Comparison of ENCODE assay signal across 18 mouse cellular contexts in the genomic region with DNA sequence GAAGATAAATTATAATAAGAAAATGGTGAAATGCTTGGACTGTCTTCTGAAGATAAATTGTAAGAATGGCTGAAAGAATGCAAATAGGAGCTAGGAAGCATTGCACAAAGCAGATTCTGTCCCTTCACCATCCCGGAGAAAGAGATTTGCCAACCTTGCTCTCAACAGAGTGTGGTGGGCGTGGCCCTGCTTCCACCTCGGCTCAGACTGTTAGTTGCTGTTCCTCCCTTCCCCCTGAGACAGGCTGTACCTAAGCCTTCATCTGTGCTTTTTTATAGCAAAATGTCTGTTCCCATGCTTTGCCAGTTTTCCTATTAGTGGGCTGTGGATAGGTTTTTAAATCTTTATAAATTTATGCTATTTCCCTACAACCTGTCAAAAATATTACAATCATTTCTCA. TPM values are rescaled to one million over a fixed set of nuclear protein-coding genes. Genes with fewer than 3 reads are reported as not detected.
DNase-seq lines count a peak whose midpoint lies in the region; ATAC-seq and TF ChIP-seq lines count a peak whose summit lies in the region.
"Had no signal": no experiment of that assay in that cellular context is flagged by ENCODE, and none has a peak within 500 bp of the region (broad histone marks: within the 10 kb centered on the region; RNA-seq: fewer than 3 reads in every experiment).

No protein-coding gene starts in this region.

- H3K4me2 ChIP-seq in forebrain, embryonic 15.5 days (replicated peaks), result no peak overlapping the region
- H3K4me2 ChIP-seq in forebrain, embryonic 11.5 days (ENCODE audit: low read depth, low read length, severe bottlenecking), result no peak overlapping the region
- H3K4me2 ChIP-seq in midbrain, embryonic 15.5 days, result no peak overlapping the region
- no peak overlapping the region for H3K4me2 ChIP-seq in midbrain, embryonic 13.5 days (replicated peaks)
- H3K4me2 ChIP-seq in forebrain, embryonic 16.5 days (ENCODE audit: low read length), result no peak overlapping the region
- no peak overlapping the region for H3K4me2 ChIP-seq in midbrain, postnatal 0 days (ENCODE audit: low read depth, low read length, poor library complexity, severe bottlenecking)
- H3K4me2 ChIP-seq: embryonic facial prominence, embryonic 12.5 days; liver, embryonic 12.5 days; lung, embryonic 15.5 days had no signal

- H3K27ac ChIP-seq in forebrain, embryonic 15.5 days (replicated peaks), result peak overlapping the region; percentile 24; the same call in 1 of the 2 replicates
- H3K27ac ChIP-seq in forebrain, embryonic 11.5 days (ENCODE audit: low read depth, low read length), result no peak overlapping the region
- peak overlapping the region; percentile 64 for H3K27ac ChIP-seq in midbrain, embryonic 15.5 days
- no peak overlapping the region for H3K27ac ChIP-seq in midbrain, embryonic 13.5 days
- peak overlapping the region; percentile 70 for H3K27ac ChIP-seq in forebrain, embryonic 16.5 days (ENCODE audit: low read length)
- peak overlapping the region; percentile 26; the same call in 1 of the 2 replicates for H3K27ac ChIP-seq in midbrain, postnatal 0 days (ENCODE audit: low read depth, low read length)
- H3K27ac ChIP-seq: embryonic facial prominence, embryonic 12.5 days; limb, embryonic 10.5 days; liver, embryonic 12.5 days; lung, embryonic 15.5 days had no signal

- 31% methylated on average over 3 of the region's 3 CpGs for WGBS in forebrain, embryonic 15.5 days
- 35% methylated on average over 3 of the region's 3 CpGs for WGBS in forebrain, embryonic 11.5 days
- 29% methylated on average over 3 of the region's 3 CpGs for WGBS in midbrain, embryonic 15.5 days
- WGBS in midbrain, embryonic 13.5 days, result 36% methylated on average over 3 of the region's 3 CpGs
- 45% methylated on average over 3 of the region's 3 CpGs for WGBS in forebrain, embryonic 16.5 days
- 18% methylated on average over 3 of the region's 3 CpGs for WGBS in midbrain, postnatal 0 days

- no peaks in the 10 kb centered on the region for H3K9me3 ChIP-seq in forebrain, embryonic 15.5 days
- no peaks in the 10 kb centered on the region for H3K9me3 ChIP-seq in forebrain, embryonic 11.5 days (ENCODE audit: control insufficient read depth, low read length)
- no peaks in the 10 kb centered on the region for H3K9me3 ChIP-seq in midbrain, embryonic 15.5 days
- no peaks in the 10 kb centered on the region for H3K9me3 ChIP-seq in midbrain, embryonic 13.5 days
- no peaks in the 10 kb centered on the region for H3K9me3 ChIP-seq in forebrain, embryonic 16.5 days (ENCODE audit: control insufficient read depth, low read length)
- H3K9me3 ChIP-seq in midbrain, postnatal 0 days (ENCODE audit: low read length), result no peaks in the 10 kb centered on the region
- H3K9me3 ChIP-seq: embryonic facial prominence, embryonic 12.5 days; limb, embryonic 10.5 days; liver, embryonic 12.5 days; lung, embryonic 15.5 days had no signal

- peaks cover 8% of the 10 kb centered on the region for H3K4me1 ChIP-seq in forebrain, embryonic 15.5 days
- H3K4me1 ChIP-seq in forebrain, embryonic 11.5 days (replicated peaks; ENCODE audit: control insufficient read depth, insufficient read depth, low read length), result no peaks in the 10 kb centered on the region
- H3K4me1 ChIP-seq in midbrain, embryonic 15.5 days, result peaks cover 9% of the 10 kb centered on the region
- H3K4me1 ChIP-seq in midbrain, embryonic 13.5 days (replicated peaks), result peaks cover 13% of the 10 kb centered on the region
- H3K4me1 ChIP-seq in forebrain, embryonic 16.5 days (replicated peaks; ENCODE audit: control insufficient read depth, insufficient read depth, low read length), result peaks cover 13% of the 10 kb centered on the region
- no peaks in the 10 kb centered on the region for H3K4me1 ChIP-seq in midbrain, postnatal 0 days (ENCODE audit: insufficient read depth, low read length)
- H3K4me1 ChIP-seq: limb, embryonic 10.5 days; lung, embryonic 15.5 days had no signal

- TF ChIP-seq CTCF in midbrain, postnatal 0 days (IDR thresholded peaks at IDR 0.05), result no peak

- DNase-seq in forebrain, embryonic 11.5 days (ENCODE audit: low spot score), result no peak
- DNase-seq in midbrain, postnatal 0 days (ENCODE audit: low spot score), result no peak
- no peak for DNase-seq in adrenal gland, adult 2 months
- DNase-seq: cerebellum, adult 11 months; gastrocnemius, postnatal 10 days; heart, postnatal 14 days; kidney, adult 9 months; kidney, postnatal 4 days had no signal

- no peak overlapping the region for H3K4me3 ChIP-seq in forebrain, embryonic 15.5 days
- H3K4me3 ChIP-seq in forebrain, embryonic 11.5 days (ENCODE audit: low read depth, low read length), result no peak overlapping the region
- no peak overlapping the region for H3K4me3 ChIP-seq in midbrain, embryonic 15.5 days
- H3K4me3 ChIP-seq in midbrain, embryonic 13.5 days (replicated peaks), result no peak overlapping the region
- no peak overlapping the region for H3K4me3 ChIP-seq in forebrain, embryonic 16.5 days (replicated peaks; ENCODE audit: low read length)
- no peak overlapping the region for H3K4me3 ChIP-seq in midbrain, postnatal 0 days (ENCODE audit: low read depth, low read length)
- H3K4me3 ChIP-seq: embryonic facial prominence, embryonic 12.5 days; limb, embryonic 10.5 days; liver, embryonic 12.5 days; lung, embryonic 15.5 days had no signal

- no peak for ATAC-seq in forebrain, embryonic 15.5 days (replicated peaks)
- ATAC-seq in forebrain, embryonic 11.5 days (replicated peaks; ENCODE audit: low FRiP score), result no peak
- ATAC-seq in midbrain, embryonic 15.5 days (replicated peaks), result no peak
- ATAC-seq in midbrain, embryonic 13.5 days, result no peak
- ATAC-seq in forebrain, embryonic 16.5 days, result 0 out of 2 replicates have a peak, but pooled peaks have one; percentile 22
- ATAC-seq in midbrain, postnatal 0 days (ENCODE audit: low FRiP score), result no peak
- no peak for ATAC-seq in erythroid progenitor cell, adult 5-6 weeks (replicated peaks; ENCODE audit: low FRiP score, poor library complexity, severe bottlenecking)
- ATAC-seq: inflammation-experienced regulatory T-cells, adult 6 months; liver, embryonic 12.5 days had no signal

- H3K27me3 ChIP-seq in forebrain, embryonic 15.5 days, result no peaks in the 10 kb centered on the region
- H3K27me3 ChIP-seq in forebrain, embryonic 11.5 days (ENCODE audit: control insufficient read depth, insufficient read depth, low read length), result no peaks in the 10 kb centered on the region
- no peaks in the 10 kb centered on the region for H3K27me3 ChIP-seq in midbrain, embryonic 15.5 days (replicated peaks)
- H3K27me3 ChIP-seq in midbrain, embryonic 13.5 days, result no peaks in the 10 kb centered on the region
- H3K27me3 ChIP-seq in forebrain, embryonic 16.5 days (replicated peaks; ENCODE audit: control insufficient read depth, insufficient read depth, low read length), result no peaks in the 10 kb centered on the region
- no peaks in the 10 kb centered on the region for H3K27me3 ChIP-seq in midbrain, postnatal 0 days (ENCODE audit: insufficient read depth, low read length)
- H3K27me3 ChIP-seq: embryonic facial prominence, embryonic 12.5 days; liver, embryonic 12.5 days; lung, embryonic 15.5 days had no signal

- no peak overlapping the region for H3K9ac ChIP-seq in forebrain, embryonic 15.5 days (replicated peaks)
- no peak overlapping the region for H3K9ac ChIP-seq in forebrain, embryonic 11.5 days (ENCODE audit: low read length)
- H3K9ac ChIP-seq in midbrain, embryonic 15.5 days, result no peak overlapping the region; the same call in 1 of the 2 replicates
- H3K9ac ChIP-seq in midbrain, embryonic 13.5 days (replicated peaks), result no peak overlapping the region
- H3K9ac ChIP-seq in forebrain, embryonic 16.5 days (replicated peaks; ENCODE audit: low read depth, low read length), result no peak overlapping the region
- no peak overlapping the region for H3K9ac ChIP-seq in midbrain, postnatal 0 days (replicated peaks; ENCODE audit: low read length, poor library complexity, severe bottlenecking)
- H3K9ac ChIP-seq: embryonic facial prominence, embryonic 12.5 days; liver, embryonic 12.5 days; lung, embryonic 15.5 days had no signal

- peaks cover 42% of the 10 kb centered on the region for H3K36me3 ChIP-seq in forebrain, embryonic 15.5 days
- H3K36me3 ChIP-seq in forebrain, embryonic 11.5 days (ENCODE audit: control insufficient read depth, insufficient read depth, low read length), result no peaks in the 10 kb centered on the region; the same call in 1 of the 2 replicates
- H3K36me3 ChIP-seq in midbrain, embryonic 15.5 days (replicated peaks), result peaks cover 17% of the 10 kb centered on the region; the same call in 1 of the 2 replicates
- H3K36me3 ChIP-seq in midbrain, embryonic 13.5 days, result peaks cover 62% of the 10 kb centered on the region
- H3K36me3 ChIP-seq in forebrain, embryonic 16.5 days (ENCODE audit: control insufficient read depth, insufficient read depth), result peaks cover 7% of the 10 kb centered on the region
- peaks cover 16% of the 10 kb centered on the region for H3K36me3 ChIP-seq in midbrain, postnatal 0 days (ENCODE audit: insufficient read depth, low read length)
- H3K36me3 ChIP-seq: embryonic facial prominence, embryonic 12.5 days; limb, embryonic 10.5 days; lung, embryonic 15.5 days had no signal

RNA-seq across cellular contexts. Expression of a gene that starts 59.3 kb away (rescaled TPM):
- 224 and 230 TPM in 2 replicates for polyA plus RNA-seq in forebrain, embryonic 15.5 days (2015; fragmentation: Nextera tagmentation; extraction: Ambion mirVana)
- 61.0 and 68.3 TPM in 2 replicates for polyA plus RNA-seq in forebrain, embryonic 11.5 days (2014; fragmentation: Nextera tagmentation; extraction: Ambion mirVana)
- polyA plus RNA-seq in midbrain, embryonic 15.5 days (2015; fragmentation: Nextera tagmentation; extraction: Ambion mirVana), result 206 and 209 TPM in 2 replicates
- 200 and 208 TPM in 2 replicates for polyA plus RNA-seq in midbrain, embryonic 13.5 days (2015; fragmentation: Nextera tagmentation; extraction: Ambion mirVana)
- polyA plus RNA-seq in forebrain, embryonic 16.5 days (2015; fragmentation: Nextera tagmentation; extraction: Ambion mirVana), result 243 and 248 TPM in 2 replicates
- total RNA-seq in midbrain, postnatal 0 days (2014; rRNA removed), result 159 and 196 TPM in 2 replicates
- 118 and 124 TPM in 2 replicates for polyA plus RNA-seq in midbrain, postnatal 0 days (2015; fragmentation: Nextera tagmentation; extraction: Ambion mirVana)
- 138 and 175 TPM in 2 replicates for total RNA-seq in erythroid progenitor cell, adult 5-6 weeks (2015; ENCODE audit: low replicate concordance)
- 251 and 282 TPM in 2 replicates for total RNA-seq in erythroid progenitor cell, adult 5-6 weeks (2017; ENCODE audit: low replicate concordance)
- total RNA-seq in adrenal gland, adult 2 months (2021), result 1 to 10 TPM in 1 of 2 experiments, under 1 TPM in 1; 0.78 to 1.6 TPM
- 1.7 and 1.9 TPM in 2 replicates for polyA plus RNA-seq in adrenal gland, adult 2 months (2012; rRNA removed)
- polyA plus RNA-seq: inflammation-experienced regulatory T-cells, adult 6 months had no signal

Comparison
In these comparisons a context has a peak if more than half of its experiments do, and no peak if none do; other contexts are left out.
1. H3K27ac ChIP-seq: peak in forebrain, embryonic 15.5 days (single experiment), midbrain, embryonic 15.5 days (single experiment), forebrain, embryonic 16.5 days (single experiment) and midbrain, postnatal 0 days (single experiment); none in forebrain, embryonic 11.5 days (single experiment) and midbrain, embryonic 13.5 days (single experiment).
2. RNA of a gene that starts 59.3 kb away (polyA plus RNA-seq): 243 to 248 TPM in forebrain, embryonic 16.5 days, 224 to 230 TPM in forebrain, embryonic 15.5 days, 206 to 209 TPM in midbrain, embryonic 15.5 days, 200 to 208 TPM in midbrain, embryonic 13.5 days, 118 to 124 TPM in midbrain, postnatal 0 days and 61.0 to 68.3 TPM in forebrain, embryonic 11.5 days; 1.7 to 1.9 TPM in adrenal gland, adult 2 months; every median in the first group is over 10 times any median in the second.